ENCODE assay signal across 9 mouse cellular contexts in the genomic region with DNA sequence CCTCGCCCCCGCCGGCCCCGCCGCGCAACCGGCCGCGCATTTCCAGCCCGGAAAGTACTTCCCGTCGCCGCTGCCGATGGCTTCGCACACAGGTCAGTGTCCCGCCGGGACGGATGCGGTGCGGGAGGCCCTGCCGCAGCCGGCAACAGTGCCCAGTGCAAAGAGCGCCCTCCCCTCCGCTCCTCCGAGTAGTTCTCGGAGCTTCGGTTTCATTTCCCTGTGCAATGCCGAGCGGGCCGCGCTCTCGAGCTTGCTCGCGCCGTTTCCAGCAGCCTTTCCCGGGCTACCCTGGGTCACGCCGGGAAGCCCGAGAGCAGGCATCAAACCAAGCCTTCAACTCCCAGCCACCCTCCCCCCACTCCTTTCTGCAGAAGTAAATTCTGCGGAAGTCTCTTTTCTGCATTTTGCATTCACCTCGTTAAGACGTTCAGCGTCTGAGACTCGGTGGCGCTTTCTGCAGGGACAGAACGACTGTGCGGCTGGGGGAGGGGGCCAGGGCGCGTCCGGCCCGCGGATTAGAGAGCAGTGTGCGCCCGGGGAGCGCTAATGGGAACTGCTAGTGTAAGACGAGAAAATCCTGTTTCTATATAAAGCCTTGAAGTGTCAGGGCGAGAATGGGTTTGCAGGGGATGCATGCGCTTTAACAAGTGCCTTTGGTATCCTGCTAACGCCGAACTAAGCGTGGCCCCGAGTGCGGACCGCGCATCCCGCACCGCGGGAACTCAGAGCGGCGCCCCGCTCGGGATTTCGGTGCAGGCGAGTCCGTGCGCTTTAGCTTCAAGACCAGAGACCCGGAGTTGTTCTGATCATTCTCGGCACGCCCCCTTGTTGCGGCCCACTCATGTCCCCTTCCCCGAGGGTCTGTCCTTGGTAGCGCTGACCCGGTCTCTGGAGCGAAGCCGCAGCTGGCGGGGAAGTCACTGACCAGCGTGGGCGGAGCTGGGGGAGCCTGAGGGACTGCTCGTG. TPM values are rescaled to one million over a fixed set of nuclear protein-coding genes. Genes with fewer than 3 reads are reported as not detected.
DNase-seq lines count a peak whose midpoint lies in the region; ATAC-seq and TF ChIP-seq lines count a peak whose summit lies in the region.
"Had no signal": no experiment of that assay in that cellular context is flagged by ENCODE, and none has a peak within 500 bp of the region (broad histone marks: within the 10 kb centered on the region; RNA-seq: fewer than 3 reads in every experiment).

No protein-coding gene starts in this region.

- no peak for TF ChIP-seq CTCF in liver, adult 2 months (IDR thresholded peaks at IDR 0.05; ENCODE audit: low read depth, low read length)
- no peak for TF ChIP-seq CTCF in midbrain, postnatal 0 days (IDR thresholded peaks at IDR 0.05)

- peak overlapping the region; percentile 96 for H3K4me3 ChIP-seq in forebrain, embryonic 11.5 days (ENCODE audit: low read depth, low read length)
- peak overlapping the region; percentile 88 for H3K4me3 ChIP-seq in hindbrain, embryonic 14.5 days (replicated peaks; ENCODE audit: low read length)
- peak overlapping the region; percentile 96 for H3K4me3 ChIP-seq in liver, adult 2 months (ENCODE audit: insufficient read depth, low read depth, low read length)
- peak overlapping the region; percentile 97 for H3K4me3 ChIP-seq in midbrain, postnatal 0 days (ENCODE audit: low read depth, low read length)

- intact Hi-C loops in heart, postnatal 25 days (cut with DNase I) = loop anchor here (5.0 kb wide), 1 partner anchor 110 kb away; a partner anchor contains a TSS

- peaks cover 41% of the 10 kb centered on the region for H3K79me2 ChIP-seq in liver, adult 2 months (ENCODE audit: control insufficient read depth, insufficient read depth, low read length)

- 0 out of 2 replicates have a peak, but pooled peaks have one; percentile 26 for TF ChIP-seq POLR2A in liver, adult 2 months (IDR thresholded peaks at IDR 0.05; ENCODE audit: extremely low read depth, insufficient read depth, low read length)

- peak overlapping the region; percentile 100 for H3K9ac ChIP-seq in forebrain, embryonic 11.5 days (ENCODE audit: low read length)
- peak overlapping the region; percentile 100 for H3K9ac ChIP-seq in hindbrain, embryonic 14.5 days
- peak overlapping the region; percentile 89 for H3K9ac ChIP-seq in liver, adult 2 months (ENCODE audit: low read depth, low read length)
- H3K9ac ChIP-seq in midbrain, postnatal 0 days (replicated peaks; ENCODE audit: low read length, poor library complexity, severe bottlenecking) = peak overlapping the region; percentile 100

- H3K27me3 ChIP-seq in forebrain, embryonic 11.5 days (ENCODE audit: control insufficient read depth, insufficient read depth, low read length) = no peaks in the 10 kb centered on the region
- no peaks in the 10 kb centered on the region for H3K27me3 ChIP-seq in hindbrain, embryonic 14.5 days (ENCODE audit: control insufficient read depth, insufficient read depth, low read length)
- H3K27me3 ChIP-seq in liver, adult 2 months (ENCODE audit: control insufficient read depth, insufficient read depth, low read length) = no peaks in the 10 kb centered on the region
- no peaks in the 10 kb centered on the region for H3K27me3 ChIP-seq in midbrain, postnatal 0 days (ENCODE audit: insufficient read depth, low read length)
- H3K27me3 ChIP-seq: Patski had no signal

- H3K9me3 ChIP-seq in forebrain, embryonic 11.5 days (ENCODE audit: control insufficient read depth, low read length) = no peaks in the 10 kb centered on the region
- no peaks in the 10 kb centered on the region for H3K9me3 ChIP-seq in hindbrain, embryonic 14.5 days (ENCODE audit: control insufficient read depth, low read length)
- no peaks in the 10 kb centered on the region for H3K9me3 ChIP-seq in midbrain, postnatal 0 days (ENCODE audit: low read length)

- ATAC-seq in forebrain, embryonic 11.5 days (replicated peaks; ENCODE audit: low FRiP score) = no peak
- no peak for ATAC-seq in hindbrain, embryonic 14.5 days (ENCODE audit: low FRiP score)
- no peak for ATAC-seq in midbrain, postnatal 0 days (ENCODE audit: low FRiP score)
- ATAC-seq: Patski had no signal

- peaks cover 30% of the 10 kb centered on the region for H3K4me1 ChIP-seq in forebrain, embryonic 11.5 days (replicated peaks; ENCODE audit: control insufficient read depth, insufficient read depth, low read length)
- peaks cover 47% of the 10 kb centered on the region for H3K4me1 ChIP-seq in hindbrain, embryonic 14.5 days (replicated peaks; ENCODE audit: control insufficient read depth, insufficient read depth, low read length)
- peaks cover 3% of the 10 kb centered on the region for H3K4me1 ChIP-seq in liver, adult 2 months (ENCODE audit: control insufficient read depth, insufficient read depth, low read length)
- H3K4me1 ChIP-seq in midbrain, postnatal 0 days (ENCODE audit: insufficient read depth, low read length) = peaks cover 17% of the 10 kb centered on the region

- DNase-seq in heart, adult 11 months = peak; percentile 97
- no peak for DNase-seq in heart, postnatal 25 days (ENCODE audit: low spot score)
- DNase-seq in adrenal gland, postnatal 25 days = peak; percentile 64
- peak; percentile 83 for DNase-seq in forebrain, embryonic 11.5 days (ENCODE audit: low spot score)
- peak; percentile 61 for DNase-seq in hindbrain, embryonic 14.5 days (ENCODE audit: low spot score)
- DNase-seq in liver, adult 2 months (ENCODE audit: extremely low read depth, low read depth, low spot score) = no peak
- peak; percentile 39 for DNase-seq in midbrain, postnatal 0 days (ENCODE audit: low spot score)
- peak; percentile 57 for DNase-seq in urinary bladder, postnatal 14 days (ENCODE audit: low spot score)

- H3K4me2 ChIP-seq in forebrain, embryonic 11.5 days (ENCODE audit: low read depth, low read length, severe bottlenecking) = peak overlapping the region; percentile 78
- peak overlapping the region; percentile 100 for H3K4me2 ChIP-seq in hindbrain, embryonic 14.5 days (replicated peaks)
- peak overlapping the region; percentile 95 for H3K4me2 ChIP-seq in midbrain, postnatal 0 days (ENCODE audit: low read depth, low read length, poor library complexity, severe bottlenecking)

- WGBS in forebrain, embryonic 11.5 days = under 1% methylated on average over 88 of the region's 89 CpGs
- WGBS in hindbrain, embryonic 14.5 days = under 1% methylated on average over 89 of the region's 89 CpGs
- under 1% methylated on average over 88 of the region's 89 CpGs for WGBS in liver, adult 2 months
- WGBS in midbrain, postnatal 0 days = under 1% methylated on average over 87 of the region's 89 CpGs

- H3K27ac ChIP-seq in forebrain, embryonic 11.5 days (ENCODE audit: low read depth, low read length) = peak overlapping the region; percentile 99
- peak overlapping the region; percentile 100 for H3K27ac ChIP-seq in hindbrain, embryonic 14.5 days
- H3K27ac ChIP-seq in liver, adult 2 months (replicated peaks; ENCODE audit: insufficient read depth, low read depth, low read length) = peak overlapping the region; percentile 68
- peak overlapping the region; percentile 99 for H3K27ac ChIP-seq in midbrain, postnatal 0 days (ENCODE audit: low read depth, low read length)

- H3K36me3 ChIP-seq in forebrain, embryonic 11.5 days (ENCODE audit: control insufficient read depth, insufficient read depth, low read length) = no peaks in the 10 kb centered on the region
- peaks cover 10% of the 10 kb centered on the region; the same call in 1 of the 2 replicates for H3K36me3 ChIP-seq in hindbrain, embryonic 14.5 days (replicated peaks; ENCODE audit: control insufficient read depth, insufficient read depth)
- no peaks in the 10 kb centered on the region for H3K36me3 ChIP-seq in liver, adult 2 months (ENCODE audit: control insufficient read depth, insufficient read depth, low read length)
- H3K36me3 ChIP-seq in midbrain, postnatal 0 days (ENCODE audit: insufficient read depth, low read length) = peaks cover 3% of the 10 kb centered on the region; the same call in 1 of the 2 replicates

RNA-seq across cellular contexts. Expression of a gene that starts 4.7 kb away (rescaled TPM):
- 1 to 10 TPM; 7.8 to 8.3 TPM for total RNA-seq in heart, postnatal 25 days (2021)
- total RNA-seq in adrenal gland, postnatal 25 days (2021) = 23.8 and 25.8 TPM in 2 replicates
- 25.2 and 30.3 TPM in 2 replicates for polyA plus RNA-seq in forebrain, embryonic 11.5 days (2014; fragmentation: Nextera tagmentation; extraction: Ambion mirVana)
- polyA plus RNA-seq in hindbrain, embryonic 14.5 days (2014; fragmentation: Nextera tagmentation; extraction: Ambion mirVana) = 15.9 and 16.3 TPM in 2 replicates
- total RNA-seq in liver, adult 2 months (2014; rRNA removed) = 1.2 and 1.5 TPM in 2 replicates
- polyA plus RNA-seq in liver, adult 2 months (2012; rRNA removed) = 3.4 and 3.5 TPM in 2 replicates
- total RNA-seq in midbrain, postnatal 0 days (2014; rRNA removed) = 39.9 and 49.8 TPM in 2 replicates
- polyA plus RNA-seq in midbrain, postnatal 0 days (2015; fragmentation: Nextera tagmentation; extraction: Ambion mirVana) = 5.9 and 9.5 TPM in 2 replicates

Comparison
In these comparisons a context has a peak if more than half of its experiments do, and no peak if none do; other contexts are left out.
1. DNase-seq: peak in heart, adult 11 months (single experiment), adrenal gland, postnatal 25 days (single experiment), forebrain, embryonic 11.5 days (single experiment), hindbrain, embryonic 14.5 days (single experiment), midbrain, postnatal 0 days (single experiment) and urinary bladder, postnatal 14 days (single experiment); none in heart, postnatal 25 days (single experiment) and liver, adult 2 months (single experiment).
2. Peak in every context shown above with its lines, with median percentiles within 50 percentile points of each other: H3K27ac ChIP-seq, H3K4me2 ChIP-seq, H3K4me3 ChIP-seq and H3K9ac ChIP-seq.